Mouse (Mus musculus): ENCODE results near the gene Nol10. TPM values are rescaled to one million over a fixed set of nuclear protein-coding genes. Genes with fewer than 3 reads are reported as not detected.

The Nol10 gene
- polyA plus RNA-seq, 1 experiment from 2014 or later: 23.5 TPM

- no peak overlapping the region for H3K4me3 ChIP-seq (replicated peaks; ENCODE audit: low read length)
- no peak overlapping the region for H3K27ac ChIP-seq (ENCODE audit: low read length)
- no peaks in the 10 kb centered on the region for H3K36me3 ChIP-seq (ENCODE audit: control insufficient read depth, insufficient read depth)
- H3K4me1 ChIP-seq (replicated peaks; ENCODE audit: control insufficient read depth, insufficient read depth, low read length): peaks cover 8% of the 10 kb centered on the region
- 56% methylated on average over 7 of the region's 7 CpGs for WGBS
- H3K9ac ChIP-seq (replicated peaks; ENCODE audit: low read depth, low read length): no peak overlapping the region
- H3K4me2 ChIP-seq (ENCODE audit: low read length): no peak overlapping the region
- no peak for ATAC-seq
- H3K9me3 ChIP-seq (ENCODE audit: control insufficient read depth, low read length): no peaks in the 10 kb centered on the region
- H3K27me3 ChIP-seq (replicated peaks; ENCODE audit: control insufficient read depth, insufficient read depth, low read length): no peaks in the 10 kb centered on the region
These were observed 92.0 kb downstream of the Nol10 start for GRCm38 (mm10) chr12:17440251-17440651.

DNA sequence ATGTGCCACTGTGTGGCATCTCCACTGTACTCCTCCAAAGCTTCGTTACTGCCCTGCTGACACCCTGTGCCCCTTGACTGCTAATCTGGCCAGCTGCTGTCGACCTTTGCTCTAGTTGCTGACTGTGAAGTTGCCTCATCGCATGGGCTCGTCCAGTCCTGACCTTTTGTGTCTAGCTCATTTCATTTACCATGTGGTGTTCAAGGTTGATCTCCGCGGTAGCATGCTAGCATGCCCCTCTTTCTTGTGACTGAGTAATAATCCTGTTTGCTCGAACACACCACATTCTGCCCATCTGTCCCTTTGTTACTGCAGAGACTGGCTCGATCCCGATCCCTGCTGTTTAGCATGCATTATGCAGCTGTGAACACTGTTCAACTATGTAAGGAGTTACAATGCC, 93.2 kb downstream of the Nol10 start:
- Histone ChIP-seq H3K27ac (ENCODE audit: low read length) (no peak overlapping the region), H3K9me3 (ENCODE audit: control insufficient read depth, low read length) (no peaks in the 10 kb centered on the region), H3K4me3 (replicated peaks; ENCODE audit: low read length) (no peak overlapping the region), H3K9ac (replicated peaks; ENCODE audit: low read depth, low read length) (no peak overlapping the region), H3K4me2 (ENCODE audit: low read length) (no peak overlapping the region), H3K4me1 (replicated peaks; ENCODE audit: control insufficient read depth, insufficient read depth, low read length) (peaks cover 8% of the 10 kb centered on the region), H3K36me3 (ENCODE audit: control insufficient read depth, insufficient read depth) (no peaks in the 10 kb centered on the region), H3K27me3 (replicated peaks; ENCODE audit: control insufficient read depth, insufficient read depth, low read length) (no peaks in the 10 kb centered on the region)
- ATAC-seq: no peak
- whole genome bisulfite sequencing: 39% methylated on average over 9 of the region's 9 CpGs

DNA sequence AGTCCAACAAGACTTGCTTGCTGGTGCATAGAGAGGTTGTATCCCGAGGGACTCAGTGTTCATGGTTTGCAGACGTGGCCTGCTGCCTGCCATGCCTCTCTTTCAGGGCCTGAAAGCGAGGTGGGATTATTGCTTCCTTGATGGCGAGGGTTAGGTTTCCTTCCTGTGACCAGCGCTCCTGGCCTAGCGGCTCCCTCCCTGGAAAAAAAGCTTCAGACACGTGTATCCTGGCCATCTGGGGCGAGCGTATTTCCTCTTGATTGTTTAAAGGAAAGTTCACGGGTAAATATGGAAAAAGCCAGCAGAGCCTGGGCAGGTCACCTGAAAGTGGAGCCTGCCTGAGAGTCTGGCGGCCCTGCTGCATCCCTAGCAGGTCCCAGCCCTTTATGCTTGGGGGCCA, 96.1 kb downstream of the Nol10 start:
- Histone ChIP-seq H3K27ac (ENCODE audit: low read length) (no peak overlapping the region), H3K27me3 (replicated peaks; ENCODE audit: control insufficient read depth, insufficient read depth, low read length) (no peaks in the 10 kb centered on the region), H3K36me3 (ENCODE audit: control insufficient read depth, insufficient read depth) (no peaks in the 10 kb centered on the region), H3K4me3 (replicated peaks; ENCODE audit: low read length) (no peak overlapping the region), H3K9me3 (ENCODE audit: control insufficient read depth, low read length) (no peaks in the 10 kb centered on the region), H3K4me2 (ENCODE audit: low read length) (no peak overlapping the region), H3K4me1 (replicated peaks; ENCODE audit: control insufficient read depth, insufficient read depth, low read length) (peaks cover 2% of the 10 kb centered on the region; the same call in 1 of the 2 replicates), H3K9ac (replicated peaks; ENCODE audit: low read depth, low read length) (no peak overlapping the region)
- ATAC-seq: no peak
- 81% methylated on average over 11 of the region's 11 CpGs for WGBS

- Histone ChIP-seq H3K4me2 (ENCODE audit: low read length) (no peak overlapping the region), H3K27ac (ENCODE audit: low read length) (no peak overlapping the region), H3K4me1 (replicated peaks; ENCODE audit: control insufficient read depth, insufficient read depth, low read length) (no peaks in the 10 kb centered on the region), H3K9me3 (ENCODE audit: control insufficient read depth, low read length) (no peaks in the 10 kb centered on the region), H3K36me3 (ENCODE audit: control insufficient read depth, insufficient read depth) (no peaks in the 10 kb centered on the region), H3K9ac (replicated peaks; ENCODE audit: low read depth, low read length) (no peak overlapping the region), H3K4me3 (replicated peaks; ENCODE audit: low read length) (no peak overlapping the region), H3K27me3 (replicated peaks; ENCODE audit: control insufficient read depth, insufficient read depth, low read length) (no peaks in the 10 kb centered on the region)
- WGBS: 91% methylated on average over 7 of the region's 7 CpGs
- no peak for ATAC-seq
These were observed 97.0 kb downstream of the Nol10 start for GRCm38 (mm10) chr12:17445251-17445650.

DNA sequence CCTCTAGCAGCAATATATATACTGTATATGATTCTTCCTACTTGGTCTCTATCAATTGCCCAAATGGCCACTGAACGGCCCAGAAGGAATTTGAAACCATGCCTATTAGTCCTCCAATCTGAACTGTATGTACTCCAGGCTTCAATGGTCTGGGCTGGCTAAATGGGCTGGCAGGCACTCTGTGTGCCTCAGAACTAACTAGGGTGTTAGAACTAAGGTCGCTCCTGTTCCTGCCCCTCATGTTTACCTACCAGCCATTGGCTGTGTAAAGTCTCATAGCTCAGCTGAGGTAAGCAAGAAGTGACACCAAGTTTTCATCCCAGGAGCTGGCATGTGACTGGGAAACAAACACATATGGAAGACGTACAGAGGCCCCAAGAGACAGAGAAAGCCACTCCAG, 100.5 kb downstream of the Nol10 start:
- 85% methylated on average over 3 of the region's 3 CpGs for WGBS
- H3K4me2 ChIP-seq (ENCODE audit: low read length): no peak overlapping the region
- ATAC-seq: no peak

DNA sequence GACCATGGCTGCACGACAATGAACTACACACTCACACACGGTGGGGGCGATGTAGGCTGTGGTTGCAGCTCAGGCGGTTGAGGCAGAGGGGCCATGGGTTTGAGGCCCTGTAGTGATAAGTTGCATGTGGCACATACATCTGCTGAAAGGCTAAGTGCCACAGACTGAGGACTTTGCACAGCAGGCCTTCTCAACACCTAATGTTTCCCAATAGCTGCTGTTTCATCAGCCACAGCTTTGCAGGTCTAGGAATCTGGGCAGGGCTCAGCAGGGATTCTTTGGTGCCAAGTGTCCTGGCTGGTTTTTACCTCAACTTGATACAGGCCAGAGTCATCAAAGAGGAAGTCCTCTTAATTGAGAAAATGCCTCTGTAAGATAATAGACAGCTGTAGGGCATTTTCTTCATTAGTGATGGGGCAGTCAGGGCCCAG, 101.4 kb downstream of the Nol10 start:
- Histone ChIP-seq H3K4me2 (ENCODE audit: low read length) (no peak overlapping the region), H3K36me3 (ENCODE audit: control insufficient read depth, insufficient read depth) (no peaks in the 10 kb centered on the region), H3K9me3 (ENCODE audit: control insufficient read depth, low read length) (no peaks in the 10 kb centered on the region), H3K4me1 (replicated peaks; ENCODE audit: control insufficient read depth, insufficient read depth, low read length) (no peaks in the 10 kb centered on the region), H3K27ac (ENCODE audit: low read length) (no peak overlapping the region), H3K4me3 (replicated peaks; ENCODE audit: low read length) (no peak overlapping the region), H3K27me3 (replicated peaks; ENCODE audit: control insufficient read depth, insufficient read depth, low read length) (no peaks in the 10 kb centered on the region), H3K9ac (replicated peaks; ENCODE audit: low read depth, low read length) (no peak overlapping the region)
- no peak for ATAC-seq
- WGBS: 87% methylated on average over 4 of the region's 4 CpGs

More for the DNA sequence above, 100.5 kb downstream of the Nol10 start:
- Histone ChIP-seq H3K27ac (ENCODE audit: low read length) (no peak overlapping the region), H3K27me3 (replicated peaks; ENCODE audit: control insufficient read depth, insufficient read depth, low read length) (no peaks in the 10 kb centered on the region), H3K4me3 (replicated peaks; ENCODE audit: low read length) (no peak overlapping the region), H3K36me3 (ENCODE audit: control insufficient read depth, insufficient read depth) (no peaks in the 10 kb centered on the region), H3K4me1 (replicated peaks; ENCODE audit: control insufficient read depth, insufficient read depth, low read length) (no peaks in the 10 kb centered on the region), H3K9ac (replicated peaks; ENCODE audit: low read depth, low read length) (no peak overlapping the region), H3K9me3 (ENCODE audit: control insufficient read depth, low read length) (no peaks in the 10 kb centered on the region)

- Histone ChIP-seq H3K36me3 (ENCODE audit: control insufficient read depth, insufficient read depth) (no peaks in the 10 kb centered on the region), H3K4me3 (replicated peaks; ENCODE audit: low read length) (no peak overlapping the region), H3K9me3 (ENCODE audit: control insufficient read depth, low read length) (no peaks in the 10 kb centered on the region), H3K4me1 (replicated peaks; ENCODE audit: control insufficient read depth, insufficient read depth, low read length) (no peaks in the 10 kb centered on the region), H3K9ac (replicated peaks; ENCODE audit: low read depth, low read length) (no peak overlapping the region), H3K27me3 (replicated peaks; ENCODE audit: control insufficient read depth, insufficient read depth, low read length) (no peaks in the 10 kb centered on the region), H3K27ac (ENCODE audit: low read length) (no peak overlapping the region), H3K4me2 (ENCODE audit: low read length) (no peak overlapping the region)
- WGBS: 89% methylated on average over 4 of the region's 4 CpGs
- ATAC-seq: no peak
These were observed 102.2 kb downstream of the Nol10 start for GRCm38 (mm10) chr12:17450503-17450902.

DNA sequence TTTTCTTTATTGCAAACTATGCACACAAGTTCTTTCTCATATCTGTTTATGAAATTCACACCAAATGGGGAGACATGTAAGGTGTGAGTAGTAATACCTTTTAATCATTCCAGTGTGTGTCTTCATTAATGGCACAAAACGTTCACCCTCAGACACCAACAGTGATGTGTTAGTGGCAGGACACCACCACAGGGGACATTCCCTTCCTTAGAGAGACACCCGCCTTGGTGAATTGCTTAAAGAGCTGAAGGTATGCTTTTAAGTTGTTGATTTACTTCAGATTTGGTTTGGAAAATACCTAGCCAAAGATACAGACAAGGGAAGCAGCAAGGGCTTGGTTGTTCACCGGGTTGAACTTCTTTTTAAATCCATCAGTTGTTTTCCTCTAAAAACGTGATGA, 102.7 kb downstream of the Nol10 start:
- H3K27ac ChIP-seq (ENCODE audit: low read length): no peak overlapping the region
- ATAC-seq: no peak
- H3K27me3 ChIP-seq (replicated peaks; ENCODE audit: control insufficient read depth, insufficient read depth, low read length): no peaks in the 10 kb centered on the region
- H3K36me3 ChIP-seq (ENCODE audit: control insufficient read depth, insufficient read depth): no peaks in the 10 kb centered on the region
- H3K9me3 ChIP-seq (ENCODE audit: control insufficient read depth, low read length): no peaks in the 10 kb centered on the region
- no peak overlapping the region for H3K9ac ChIP-seq (replicated peaks; ENCODE audit: low read depth, low read length)
- no peak overlapping the region for H3K4me2 ChIP-seq (ENCODE audit: low read length)
- H3K4me1 ChIP-seq (replicated peaks; ENCODE audit: control insufficient read depth, insufficient read depth, low read length): no peaks in the 10 kb centered on the region
- no peak overlapping the region for H3K4me3 ChIP-seq (replicated peaks; ENCODE audit: low read length)
- 59% methylated on average over 4 of the region's 4 CpGs for WGBS

DNA sequence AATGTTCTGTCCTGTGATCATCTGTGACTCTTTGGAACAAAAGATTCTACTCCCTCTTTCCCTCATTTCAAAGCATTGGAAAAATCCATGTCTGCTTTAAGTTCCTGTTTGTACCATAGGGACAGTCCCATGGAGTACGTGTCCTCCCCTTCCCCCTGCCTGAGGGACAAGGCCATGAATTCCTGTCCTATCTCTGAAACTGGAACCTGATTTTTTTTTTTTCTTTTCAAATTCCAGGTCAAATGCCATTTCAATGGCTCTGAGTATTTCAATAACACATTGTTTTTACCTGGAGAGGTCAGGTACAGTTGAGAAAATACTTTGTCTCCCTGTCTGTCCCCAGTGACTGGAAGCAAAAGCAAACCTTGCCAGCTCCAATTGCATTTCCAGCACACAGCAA, 104.0 kb downstream of the Nol10 start:
- Histone ChIP-seq H3K9ac (replicated peaks; ENCODE audit: low read depth, low read length) (no peak overlapping the region), H3K4me2 (ENCODE audit: low read length) (no peak overlapping the region)
- WGBS: 83% methylated on average over 1 of the region's 1 CpGs

DNA sequence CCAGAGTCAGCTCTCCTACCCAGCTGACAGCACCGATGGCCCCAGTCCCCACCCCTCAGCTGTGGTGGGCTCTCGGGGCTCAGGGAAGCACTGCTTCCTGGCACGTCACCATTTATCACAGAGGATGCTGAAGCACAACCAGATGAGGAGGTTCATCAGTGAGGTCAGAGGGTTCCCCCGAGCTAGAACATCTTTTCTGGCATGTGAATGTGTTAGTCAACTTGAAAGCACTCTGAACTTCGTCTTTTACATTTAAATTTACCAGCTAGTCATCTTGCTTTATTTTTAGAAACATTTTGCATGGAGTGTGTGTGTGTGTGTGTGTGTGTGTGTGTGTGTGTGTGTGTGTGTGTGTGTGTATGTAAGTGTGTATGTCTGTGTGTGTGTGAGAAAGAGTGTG, 105.7 kb downstream of the Nol10 start:
- Histone ChIP-seq H3K27me3 (replicated peaks; ENCODE audit: control insufficient read depth, insufficient read depth, low read length) (no peaks in the 10 kb centered on the region), H3K9ac (replicated peaks; ENCODE audit: low read depth, low read length) (no peak overlapping the region), H3K4me2 (ENCODE audit: low read length) (no peak overlapping the region), H3K36me3 (ENCODE audit: control insufficient read depth, insufficient read depth) (no peaks in the 10 kb centered on the region), H3K4me1 (replicated peaks; ENCODE audit: control insufficient read depth, insufficient read depth, low read length) (no peaks in the 10 kb centered on the region), H3K4me3 (replicated peaks; ENCODE audit: low read length) (no peak overlapping the region), H3K9me3 (ENCODE audit: control insufficient read depth, low read length) (no peaks in the 10 kb centered on the region), H3K27ac (ENCODE audit: low read length) (no peak overlapping the region)
- 75% methylated on average over 5 of the region's 5 CpGs for WGBS
- ATAC-seq: no peak

More for the DNA sequence above, 104.0 kb downstream of the Nol10 start:
- no peaks in the 10 kb centered on the region for H3K27me3 ChIP-seq (replicated peaks; ENCODE audit: control insufficient read depth, insufficient read depth, low read length)
- H3K4me3 ChIP-seq (replicated peaks; ENCODE audit: low read length): no peak overlapping the region
- ATAC-seq: no peak
- no peaks in the 10 kb centered on the region for H3K9me3 ChIP-seq (ENCODE audit: control insufficient read depth, low read length)
- H3K27ac ChIP-seq (ENCODE audit: low read length): no peak overlapping the region
- no peaks in the 10 kb centered on the region for H3K4me1 ChIP-seq (replicated peaks; ENCODE audit: control insufficient read depth, insufficient read depth, low read length)
- H3K36me3 ChIP-seq (ENCODE audit: control insufficient read depth, insufficient read depth): no peaks in the 10 kb centered on the region

Data from forebrain, embryonic 16.5 days (tissue).